Mouse (Mus musculus) limb, embryonic 15.5 days (tissue): ENCODE data around the gene Fcgr1. TPM values are rescaled to one million over a fixed set of nuclear protein-coding genes. Genes with fewer than 3 reads are reported as not detected.
"Not testable (repeated sequence)": the region's sequence is repeated elsewhere in the genome, so short reads cannot be mapped to it uniquely, and the experiment has no call there.

Experiments
- ATAC-seq: fragments of 200-750 bp; cut with Nextera tagmentation; 2 replicates; pipeline ENCODE4 v1.8.0; 2017; ENCODE audit warnings: low read depth, moderate TSS enrichment; ENCODE audit not compliant: insufficient number of reproducible peaks, low FRiP score, low TSS enrichment
- H3K27ac ChIP-seq: fragments of 300-500 bp; sonication (generic); 2 replicates; pipeline ENCODE4 v1.5.1; 2015; ENCODE audit warnings: moderate library complexity, mild to moderate bottlenecking, inconsistent platforms
- H3K27me3 ChIP-seq: fragments of 300-500 bp; sonication (generic); 2 replicates; pipeline ENCODE4 v1.6.1; 2015; ENCODE audit warnings: inconsistent platforms
- H3K36me3 ChIP-seq: fragments of 300-500 bp; sonication (generic); 2 replicates; pipeline ENCODE4 v1.6.1; 2015; ENCODE audit warnings: inconsistent platforms
- H3K4me1 ChIP-seq: fragments of 300-500 bp; sonication (generic); 2 replicates; pipeline ENCODE4 v1.6.1; 2015; ENCODE audit warnings: inconsistent platforms
- H3K4me2 ChIP-seq: fragments of 300-500 bp; sonication (generic); 2 replicates; pipeline ENCODE4 v1.6.1; 2015; ENCODE audit warnings: mild to moderate bottlenecking, inconsistent platforms
- H3K4me3 ChIP-seq: fragments of 300-500 bp; sonication (generic); 2 replicates; pipeline ENCODE4 v1.5.1; 2015; ENCODE audit warnings: mild to moderate bottlenecking, inconsistent platforms
- H3K9ac ChIP-seq: fragments of 300-500 bp; sonication (generic); 2 replicates; pipeline ENCODE4 v1.6.1; 2015; ENCODE audit warnings: inconsistent platforms
- H3K9me3 ChIP-seq: fragments of 300-500 bp; sonication (generic); 2 replicates; pipeline ENCODE4 v1.6.1; 2016; ENCODE audit warnings: inconsistent platforms
- WGBS: fragments of 180-500 bp; shearing (Covaris S2); methylation state at CpG from one replicate; pipeline ENCODE4 v1.1.7; 2015; 5-methylcytosine and 5-hydroxymethylcytosine counted together
- polyA plus RNA-seq: library from polyadenylated mRNA; unstranded; fragments of >200 nt; fragmentation: Nextera tagmentation; extraction: Ambion mirVana; gene quantifications from 2 replicates; pipeline ENCODE4 v1.2.1, GENCODE M21; 2015

The Fcgr1 gene
- 2.6 and 3.5 TPM in 2 replicates for polyA plus RNA-seq

DNA sequence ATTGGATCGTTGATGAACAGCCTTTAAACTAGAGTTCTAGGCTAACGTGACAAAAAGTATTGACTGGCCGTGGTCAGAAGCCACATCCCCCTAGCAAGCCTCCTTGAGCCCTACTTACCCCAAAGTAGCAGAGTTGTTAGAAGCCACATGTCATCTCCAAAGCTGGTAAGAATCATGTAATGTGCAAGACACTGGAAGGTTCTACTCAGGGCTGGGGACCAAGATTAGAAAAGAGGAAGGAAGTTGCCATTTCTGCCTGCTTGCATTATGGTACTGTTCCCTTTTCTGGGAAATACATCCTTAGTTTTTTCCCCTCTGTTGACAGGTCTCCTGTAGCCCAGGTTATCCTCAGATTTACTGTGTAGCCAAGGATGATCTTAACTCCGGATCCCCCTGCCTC, at the start of gene Fcgr1:
Gene Fcgr1, minus strand, starts transcription at position 183 of the 400 bp plus-strand sequence.
- no peak within 1 kb of the TSS for H3K9ac ChIP-seq
- no peak within 1 kb of the TSS for H3K27ac ChIP-seq
- ATAC-seq, result no peak
- no peak within 1 kb of the TSS for H3K4me2 ChIP-seq
- no peaks in the 10 kb centered on the region for H3K36me3 ChIP-seq
- H3K27me3 ChIP-seq, result no peaks in the 10 kb centered on the region
- no peak within 1 kb of the TSS for H3K4me3 ChIP-seq
- H3K9me3 ChIP-seq, result no peaks in the 10 kb centered on the region
- H3K4me1 ChIP-seq, result no peaks in the 10 kb centered on the region
- 78% methylated on average over 4 of the region's 4 CpGs for WGBS

DNA sequence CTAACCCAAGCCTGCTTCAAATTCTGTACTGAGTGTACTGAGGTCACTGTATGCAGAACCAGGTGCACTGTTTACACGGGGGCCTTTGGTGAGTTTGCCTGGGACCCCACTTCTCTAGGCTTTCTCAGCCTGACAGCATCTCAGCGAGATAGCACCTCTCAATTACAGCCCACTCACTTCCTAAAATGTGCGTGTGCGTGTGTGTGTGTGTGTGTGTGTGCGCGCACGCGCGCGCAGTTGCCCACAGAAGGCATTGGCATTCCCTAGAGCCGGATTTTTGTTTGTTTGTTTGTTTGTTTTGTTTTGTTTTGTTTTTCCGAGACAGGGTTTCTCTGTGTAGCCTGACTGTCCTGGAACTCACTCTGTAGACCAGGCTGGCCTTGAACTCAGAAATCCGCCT, 48.9 kb upstream of the Fcgr1 start:
- 57% methylated on average over 13 of the region's 13 CpGs for WGBS
- ATAC-seq, result not testable (repeated sequence)

DNA sequence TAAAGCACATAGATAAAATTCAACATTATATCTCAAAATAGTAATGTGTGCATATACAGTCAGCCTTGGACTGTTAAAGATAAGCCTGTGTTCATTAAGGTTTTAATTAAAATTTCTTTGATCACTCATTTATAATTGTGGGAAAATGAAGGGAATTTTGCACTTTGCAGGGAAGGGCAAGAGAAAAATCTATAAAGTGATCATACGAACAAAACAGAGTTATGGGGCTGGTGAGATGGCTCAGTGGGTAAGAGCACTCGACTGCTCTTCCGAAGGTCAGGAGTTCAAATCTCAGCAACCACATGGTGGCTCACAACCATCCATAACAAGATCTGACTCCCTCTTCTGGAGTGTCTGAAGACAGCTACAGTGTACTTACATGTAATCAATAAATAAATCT, 48.3 kb upstream of the Fcgr1 start:
- H3K4me2 ChIP-seq, H3K4me1 ChIP-seq, H3K4me3 ChIP-seq, H3K9ac ChIP-seq, H3K36me3 ChIP-seq, H3K27ac ChIP-seq, H3K9me3 ChIP-seq, ATAC-seq: not testable (repeated sequence)
- H3K27me3 ChIP-seq, result peaks cover 66% of the 10 kb centered on the region
- WGBS, result 49% methylated on average over 3 of the region's 3 CpGs

More for the DNA sequence above, 48.9 kb upstream of the Fcgr1 start:
- not testable (repeated sequence) for H3K4me3 ChIP-seq, H3K9me3 ChIP-seq, H3K27ac ChIP-seq, H3K4me1 ChIP-seq, H3K36me3 ChIP-seq, H3K4me2 ChIP-seq, H3K9ac ChIP-seq
- peaks cover 60% of the 10 kb centered on the region for H3K27me3 ChIP-seq

DNA sequence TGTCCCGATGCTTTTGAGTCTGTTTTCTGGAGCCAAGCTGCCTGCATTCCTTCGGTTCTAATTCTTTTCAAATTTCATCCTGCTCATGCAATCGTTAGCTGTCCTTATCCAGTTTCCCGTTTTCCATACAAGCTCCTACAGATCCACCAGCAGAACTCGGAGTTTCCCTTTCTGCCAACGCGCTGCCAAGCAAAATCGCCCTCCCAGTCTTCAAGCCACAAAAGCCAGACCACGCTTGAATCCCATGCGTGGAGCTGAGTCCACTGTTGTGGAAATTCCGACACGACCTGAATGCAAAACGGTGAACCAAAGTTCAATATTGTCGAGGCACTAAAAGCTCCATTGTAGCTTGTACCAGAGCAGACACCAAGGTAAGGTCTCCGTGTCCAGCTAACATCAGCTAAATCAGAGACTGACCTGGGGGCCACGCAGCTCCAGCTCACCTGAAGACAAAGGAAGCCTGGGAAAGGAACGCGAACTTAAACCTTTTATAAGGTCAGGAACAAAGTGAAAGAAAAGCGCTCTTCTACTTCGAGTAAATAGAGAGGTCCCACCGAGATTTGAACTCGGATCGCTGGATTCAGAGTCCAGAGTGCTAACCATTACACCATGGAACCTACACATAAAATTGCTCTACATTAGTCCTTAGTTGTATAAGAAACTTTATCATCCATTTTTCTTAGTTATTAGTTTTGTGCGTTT, 47.0 kb upstream of the Fcgr1 start:
- Histone ChIP-seq H3K27me3 (peaks cover 79% of the 10 kb centered on the region), H3K4me3 (no peak overlapping the region), H3K4me2 (no peak overlapping the region), H3K9ac (no peak overlapping the region), H3K27ac (no peak overlapping the region), H3K9me3 (no peaks in the 10 kb centered on the region; the same call in 1 of the 2 replicates), H3K4me1 (no peaks in the 10 kb centered on the region), H3K36me3 (no peaks in the 10 kb centered on the region)
- no peak for ATAC-seq
- WGBS, result 4% methylated on average over 24 of the region's 24 CpGs

DNA sequence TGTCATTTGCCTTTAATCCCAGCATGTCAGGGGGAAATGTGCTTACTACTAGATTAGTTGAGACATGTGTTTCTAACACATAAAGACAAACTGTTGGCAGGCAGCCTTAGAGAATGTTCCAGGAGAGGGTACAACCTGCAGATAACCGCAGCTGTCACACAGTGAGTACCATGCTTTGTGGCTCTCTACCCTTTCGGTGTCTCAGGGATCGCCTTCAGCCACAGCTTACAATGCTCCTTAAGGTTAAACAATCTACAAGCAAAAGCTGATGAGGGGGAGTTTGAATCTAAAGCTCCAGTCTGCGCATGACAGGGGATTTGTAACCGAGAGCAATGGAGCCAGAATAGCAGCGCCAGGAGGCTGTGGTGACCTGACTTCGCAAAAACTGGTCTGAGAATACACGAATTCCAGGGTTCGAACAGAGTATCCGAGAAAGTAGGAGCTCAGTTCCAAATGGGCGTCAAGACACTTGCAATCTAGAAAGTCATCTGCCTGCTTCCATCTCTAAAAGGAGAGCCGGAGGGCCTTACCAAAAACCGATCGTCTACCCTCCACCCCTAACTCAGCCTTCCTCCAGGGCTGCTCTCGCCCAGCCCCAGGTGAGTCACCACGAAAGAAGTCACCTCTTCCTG, 45.2 kb upstream of the Fcgr1 start:
- H3K4me3 ChIP-seq, result no peak overlapping the region
- H3K36me3 ChIP-seq, result no peaks in the 10 kb centered on the region
- no peak for ATAC-seq
- WGBS, result 39% methylated on average over 16 of the region's 16 CpGs
- H3K9ac ChIP-seq, result no peak overlapping the region
- H3K27ac ChIP-seq, result no peak overlapping the region
- H3K4me2 ChIP-seq, result no peak overlapping the region
- H3K27me3 ChIP-seq, result peaks cover 82% of the 10 kb centered on the region
- no peaks in the 10 kb centered on the region; the same call in 1 of the 2 replicates for H3K9me3 ChIP-seq
- peaks cover 3% of the 10 kb centered on the region; the same call in 1 of the 2 replicates for H3K4me1 ChIP-seq

DNA sequence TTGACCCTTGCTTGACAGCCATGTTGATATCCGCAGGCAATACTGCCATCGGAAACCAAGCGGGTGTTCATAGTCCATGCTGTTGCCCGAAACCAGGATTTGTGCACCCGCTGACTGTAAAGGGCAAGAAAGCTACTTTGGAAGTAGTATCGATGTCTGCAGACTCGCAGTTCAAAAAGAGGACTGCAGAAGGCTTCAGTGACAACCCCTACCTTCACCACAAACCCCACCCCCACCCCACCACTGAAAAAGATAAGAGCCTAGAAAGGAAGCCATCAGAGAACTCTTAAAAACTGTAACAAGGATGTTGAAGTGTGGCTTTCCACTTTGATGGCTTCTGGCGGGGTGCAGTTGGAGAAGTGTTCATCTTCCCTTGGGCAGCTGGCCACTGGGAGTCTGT, 44.3 kb upstream of the Fcgr1 start:
- Histone ChIP-seq H3K36me3 (no peaks in the 10 kb centered on the region), H3K4me2 (no peak overlapping the region), H3K27ac (no peak overlapping the region), H3K9me3 (no peaks in the 10 kb centered on the region; the same call in 1 of the 2 replicates), H3K4me3 (no peak overlapping the region), H3K27me3 (peaks cover 85% of the 10 kb centered on the region), H3K9ac (no peak overlapping the region), H3K4me1 (peaks cover 9% of the 10 kb centered on the region; the same call in 1 of the 2 replicates)
- WGBS, result 87% methylated on average over 8 of the region's 8 CpGs
- no peak for ATAC-seq

DNA sequence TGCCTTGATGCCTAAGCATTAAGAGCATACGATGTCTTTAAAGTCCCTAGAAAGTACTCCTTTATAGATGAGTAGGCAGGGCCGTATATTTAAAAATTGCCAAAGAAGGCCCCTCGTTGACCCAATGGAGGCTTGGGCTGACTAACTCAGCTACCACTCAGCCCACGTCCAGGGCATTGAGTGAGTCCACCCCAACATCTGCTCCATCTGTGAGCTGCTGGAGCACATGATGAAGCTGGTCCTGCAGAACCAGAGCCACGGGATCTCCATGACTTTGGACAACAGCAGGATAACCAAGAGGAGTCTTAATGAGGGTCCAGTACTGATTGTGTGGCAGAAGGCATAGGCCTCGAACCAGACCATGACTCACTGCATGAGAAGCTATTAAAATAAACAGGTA, 43.5 kb upstream of the Fcgr1 start:
- ATAC-seq, result no peak
- Histone ChIP-seq H3K4me1 (peaks cover 13% of the 10 kb centered on the region), H3K4me2 (no peak overlapping the region), H3K27ac (no peak overlapping the region), H3K4me3 (no peak overlapping the region), H3K27me3 (peaks cover 86% of the 10 kb centered on the region), H3K9ac (no peak overlapping the region), H3K9me3 (no peaks in the 10 kb centered on the region; the same call in 1 of the 2 replicates), H3K36me3 (no peaks in the 10 kb centered on the region)
- 80% methylated on average over 6 of the region's 6 CpGs for WGBS

DNA sequence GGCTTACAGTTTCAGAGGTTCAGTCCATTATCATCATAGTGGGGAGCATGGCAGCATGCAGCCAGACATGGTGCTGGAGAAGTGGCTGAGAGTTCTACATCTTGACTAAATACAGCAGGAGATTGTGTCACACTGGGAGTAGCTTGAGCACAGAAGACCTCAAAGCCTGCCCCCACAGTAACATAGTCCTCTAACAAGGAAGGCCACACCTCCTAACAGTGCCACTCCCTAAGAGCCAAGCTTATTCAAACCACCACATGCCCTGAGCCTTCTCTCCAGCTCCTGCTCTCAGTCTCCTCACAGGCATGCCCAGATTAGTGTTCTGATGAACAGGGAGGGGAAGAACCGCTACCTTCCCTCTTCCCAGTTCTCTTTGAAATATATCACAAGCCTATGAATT, 42.9 kb upstream of the Fcgr1 start:
- no peak overlapping the region for H3K4me3 ChIP-seq
- peaks cover 17% of the 10 kb centered on the region for H3K4me1 ChIP-seq
- no peak overlapping the region for H3K4me2 ChIP-seq
- H3K9ac ChIP-seq, result no peak overlapping the region
- H3K36me3 ChIP-seq, result no peaks in the 10 kb centered on the region
- 64% methylated on average over 1 of the region's 1 CpGs for WGBS
- H3K27me3 ChIP-seq, result peaks cover 91% of the 10 kb centered on the region
- no peak for ATAC-seq
- no peak overlapping the region for H3K27ac ChIP-seq
- H3K9me3 ChIP-seq, result no peaks in the 10 kb centered on the region; the same call in 1 of the 2 replicates

DNA sequence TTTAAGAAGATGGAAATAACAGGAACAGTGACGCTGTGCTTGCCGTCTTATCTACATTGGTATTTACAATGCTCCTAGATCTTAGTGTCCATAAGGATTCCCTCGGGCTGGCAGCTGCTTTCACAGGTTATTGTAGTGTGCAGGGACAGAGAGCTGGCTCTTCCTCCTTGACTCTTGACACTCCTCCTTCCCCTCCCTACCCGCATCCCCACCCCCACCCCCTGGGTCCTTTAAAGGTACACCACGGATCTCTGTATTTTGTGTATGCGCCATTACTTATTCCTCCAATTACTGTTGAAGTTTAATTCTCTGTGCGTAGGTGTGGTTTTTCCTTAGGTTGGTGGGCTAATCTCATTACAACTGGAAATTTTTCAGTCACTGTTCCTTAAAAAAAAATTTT, 41.8 kb upstream of the Fcgr1 start:
- Histone ChIP-seq H3K9ac (no peak overlapping the region), H3K4me3 (no peak overlapping the region), H3K27me3 (peaks cover 91% of the 10 kb centered on the region), H3K4me2 (no peak overlapping the region), H3K9me3 (no peaks in the 10 kb centered on the region; the same call in 1 of the 2 replicates), H3K27ac (no peak overlapping the region), H3K36me3 (no peaks in the 10 kb centered on the region), H3K4me1 (peaks cover 17% of the 10 kb centered on the region)
- WGBS, result 16% methylated on average over 7 of the region's 7 CpGs
- no peak for ATAC-seq

DNA sequence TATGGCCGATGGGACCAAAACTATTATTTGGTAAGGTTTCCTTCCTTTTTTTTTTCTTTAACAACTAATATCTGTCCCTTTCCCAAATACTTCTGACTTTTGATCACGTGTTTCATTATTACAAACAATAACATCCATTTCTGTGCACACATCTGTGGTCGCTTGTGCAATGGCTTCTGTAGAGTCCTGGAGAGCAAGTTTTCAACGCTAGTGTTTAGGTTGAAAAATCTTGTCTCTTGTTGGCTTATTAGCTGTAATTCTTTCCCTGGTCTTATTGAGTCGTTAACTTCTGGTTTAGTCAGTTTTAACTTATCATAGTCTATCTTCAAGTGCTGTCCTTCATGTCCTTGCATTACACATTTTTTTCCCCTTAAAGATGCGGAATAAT, 41.4 kb upstream of the Fcgr1 start:
- Histone ChIP-seq H3K9me3 (no peaks in the 10 kb centered on the region; the same call in 1 of the 2 replicates), H3K9ac (no peak overlapping the region), H3K4me3 (no peak overlapping the region), H3K27ac (no peak overlapping the region), H3K36me3 (no peaks in the 10 kb centered on the region), H3K4me2 (no peak overlapping the region), H3K4me1 (peaks cover 17% of the 10 kb centered on the region), H3K27me3 (peaks cover 93% of the 10 kb centered on the region)
- 58% methylated on average over 6 of the region's 6 CpGs for WGBS
- ATAC-seq, result no peak

DNA sequence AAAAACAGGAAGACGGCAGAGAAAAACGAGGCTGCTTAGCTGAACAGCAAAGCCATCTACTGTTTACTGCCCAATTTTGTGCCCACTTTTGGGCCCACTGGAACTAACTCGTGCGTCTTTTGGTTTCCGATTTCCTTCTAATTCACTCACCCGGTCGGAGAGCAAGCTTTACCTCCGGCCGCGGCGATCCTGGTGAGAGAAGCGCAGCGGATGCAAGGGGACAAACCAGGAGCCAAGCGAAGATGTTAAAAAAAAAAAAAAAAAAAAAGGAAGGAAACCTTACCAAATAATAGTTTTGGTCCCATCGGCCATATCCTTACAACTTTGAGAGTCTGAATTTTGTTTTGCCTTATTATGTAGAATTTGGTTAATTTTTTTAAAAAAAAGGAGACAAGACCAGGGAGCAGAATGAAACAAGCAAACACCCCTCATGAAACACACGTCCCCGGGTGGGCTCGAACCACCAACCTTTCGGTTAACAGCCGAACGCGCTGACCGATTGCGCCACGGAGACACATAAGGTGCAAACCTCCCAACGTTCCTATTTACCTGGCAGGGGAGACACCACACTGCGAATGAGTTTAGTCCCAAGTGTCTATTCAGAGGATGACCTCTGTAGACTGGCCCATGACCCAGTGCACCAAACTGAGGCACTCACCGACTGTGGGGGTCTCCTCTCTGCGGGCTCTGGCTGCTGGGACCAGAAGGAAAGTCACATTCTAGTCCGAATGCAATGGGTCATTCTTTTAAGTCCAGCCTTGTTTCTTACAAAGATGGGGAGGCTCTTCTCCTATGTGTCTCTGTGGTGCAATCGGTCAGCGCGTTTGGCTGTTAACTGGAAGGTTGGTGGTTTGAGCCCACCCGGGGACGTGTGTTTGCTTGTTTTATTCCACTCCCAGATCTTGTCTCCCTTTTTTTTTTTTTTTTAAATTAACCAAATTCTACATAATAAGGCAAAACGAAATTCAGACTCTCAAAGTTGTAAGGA, 40.7 kb upstream of the Fcgr1 start:
- H3K4me2 ChIP-seq, result peak overlapping the region; percentile 22
- H3K27me3 ChIP-seq, result peaks cover 97% of the 10 kb centered on the region
- H3K4me1 ChIP-seq, result peaks cover 17% of the 10 kb centered on the region
- H3K9ac ChIP-seq, result no peak overlapping the region
- H3K27ac ChIP-seq, result no peak overlapping the region
- H3K36me3 ChIP-seq, result no peaks in the 10 kb centered on the region
- whole genome bisulfite sequencing, result 4% methylated on average over 36 of the region's 36 CpGs
- no peak for ATAC-seq
- no peaks in the 10 kb centered on the region; the same call in 1 of the 2 replicates for H3K9me3 ChIP-seq
- peak overlapping the region; percentile 16 for H3K4me3 ChIP-seq
